ENCODE assay signal across 8 mouse cellular contexts in the genomic region with DNA sequence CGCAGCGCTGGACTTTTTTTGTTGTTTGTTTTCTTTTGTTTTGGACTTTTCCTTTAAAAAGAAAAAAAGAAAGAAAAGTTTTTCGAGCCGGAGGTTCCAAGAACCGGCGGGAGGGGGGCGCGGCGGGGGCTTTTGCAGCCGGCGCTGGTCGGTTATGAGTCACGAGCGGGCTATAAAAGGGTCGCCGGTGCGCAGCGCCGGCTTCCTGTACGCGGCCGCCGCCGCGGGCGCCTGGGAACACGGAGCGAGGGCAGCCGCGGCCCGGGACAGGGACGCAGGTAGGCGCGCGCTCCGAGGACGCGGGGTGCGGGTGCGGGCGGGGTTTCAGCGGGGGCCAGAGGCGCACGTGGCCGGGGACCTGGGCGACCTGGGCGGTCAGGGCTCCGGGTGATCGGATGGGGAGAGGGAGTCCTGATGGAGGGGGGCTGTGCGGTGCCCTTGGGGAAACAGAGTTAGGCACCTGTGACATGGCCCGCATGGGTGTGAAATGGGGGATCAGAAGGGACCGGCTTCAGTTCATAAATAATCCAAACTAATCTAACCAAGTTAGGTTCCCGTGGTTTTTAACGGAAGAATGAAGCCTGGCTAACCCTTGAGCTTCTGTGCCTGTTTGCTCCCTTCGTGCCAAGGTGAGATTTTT. TPM values are rescaled to one million over a fixed set of nuclear protein-coding genes. Genes with fewer than 3 reads are reported as not detected.
DNase-seq lines count a peak whose midpoint lies in the region; ATAC-seq and TF ChIP-seq lines count a peak whose summit lies in the region.

No protein-coding gene starts in this region.

- peak overlapping the region; percentile 47 for H3K4me3 ChIP-seq in left cerebral cortex, adult 2 months
- H3K4me3 ChIP-seq in embryonic facial prominence, embryonic 15.5 days (replicated peaks): peak overlapping the region; percentile 59

- no peak overlapping the region for H3K27ac ChIP-seq in left cerebral cortex, adult 2 months
- H3K27ac ChIP-seq in embryonic facial prominence, embryonic 15.5 days (replicated peaks): no peak overlapping the region

- DNase-seq in left cerebral cortex, adult 2 months (ENCODE audit: extremely low spot score in 1 of 2, low spot score in 2 of 2): no peak
- no peak for DNase-seq in left cerebral cortex, postnatal 14 days (ENCODE audit: low spot score in 2 of 2)
- DNase-seq in heart, postnatal 14 days: peak; percentile 70 to 72
- DNase-seq in kidney, postnatal 4 days: peak; percentile 76 to 85
- DNase-seq in mesoderm, embryonic 11.5 days (ENCODE audit: low read depth, low spot score): peak; percentile 50
- peak; percentile 12 to 33 for DNase-seq in spleen, postnatal 14 days (ENCODE audit: low spot score in 2 of 2)
- DNase-seq in cerebellum, adult 11 months: no peak

- H3K27me3 ChIP-seq in embryonic facial prominence, embryonic 15.5 days: peaks cover 7% of the 10 kb centered on the region

- H3K4me1 ChIP-seq in embryonic facial prominence, embryonic 15.5 days: peaks cover 4% of the 10 kb centered on the region; the same call in 1 of the 2 replicates

- TF ChIP-seq CTCF in left cerebral cortex, adult 2 months (IDR thresholded peaks at IDR 0.05): no peak

- H3K36me3 ChIP-seq in embryonic facial prominence, embryonic 15.5 days: no peaks in the 10 kb centered on the region

- intact Hi-C loops in left cerebral cortex, adult 2 months (cut with DNase I): no loop called here
- intact Hi-C loops in left cerebral cortex, postnatal 14 days (cut with DNase I): no loop called here
- intact Hi-C loops in heart, postnatal 14 days (cut with DNase I): no loop called here

- peak; percentile 77 for ATAC-seq in embryonic facial prominence, embryonic 15.5 days (ENCODE audit: insufficient number of reproducible peaks, low FRiP score, low TSS enrichment, low read depth)

- H3K9me3 ChIP-seq in embryonic facial prominence, embryonic 15.5 days (replicated peaks): no peaks in the 10 kb centered on the region

- peak overlapping the region; percentile 97 for H3K4me2 ChIP-seq in embryonic facial prominence, embryonic 15.5 days (replicated peaks)

- WGBS in embryonic facial prominence, embryonic 15.5 days: 1% methylated on average over 47 of the region's 55 CpGs

- H3K9ac ChIP-seq in embryonic facial prominence, embryonic 15.5 days: peak overlapping the region; percentile 44

RNA-seq across cellular contexts. Expression of gene Mrpl39, which starts 32.3 kb away (rescaled TPM):
- total RNA-seq in left cerebral cortex, adult 2 months (2021): 10 to 100 TPM; 20.5 to 21.5 TPM
- 10 to 100 TPM; 19.2 to 24.1 TPM for total RNA-seq in left cerebral cortex, postnatal 14 days (2021)
- polyA plus RNA-seq in embryonic facial prominence, embryonic 15.5 days (2015; fragmentation: Nextera tagmentation; extraction: Ambion mirVana): 41.6 and 43.1 TPM in 2 replicates
- total RNA-seq in heart, postnatal 14 days (2021): 10 to 100 TPM; 32.8 to 33.2 TPM

Comparison
In these comparisons a context has a peak if more than half of its experiments do, and no peak if none do; other contexts are left out.
1. DNase-seq: peak in heart, postnatal 14 days (2 of 2), kidney, postnatal 4 days (2 of 2), mesoderm, embryonic 11.5 days (single experiment) and spleen, postnatal 14 days (2 of 2); none in left cerebral cortex, adult 2 months (0 of 2), left cerebral cortex, postnatal 14 days (0 of 2) and cerebellum, adult 11 months (single experiment).